Mouse (Mus musculus) kidney, postnatal 0 days (tissue): ENCODE results near the gene Anapc2. TPM values are rescaled to one million over a fixed set of nuclear protein-coding genes. Genes with fewer than 3 reads are reported as not detected.
A peak's percentile ranks its signal among the peaks of the same experiment; 100 is the strongest.

Experiments
- ATAC-seq: fragments of 200-750 bp; cut with Nextera tagmentation; replicated peaks from 2 replicates; pipeline ENCODE4 v1.8.0; 2017; ENCODE audit warnings: low read depth, moderate number of reproducible peaks, moderate TSS enrichment, moderate library complexity; ENCODE audit not compliant: low FRiP score
- DNase-seq: peaks from one replicate; pipeline ENCODE4 v3.0.0-alpha.2; 2016; ENCODE audit warnings: low spot score
- H3K27ac ChIP-seq: fragments of 300-500 bp; sonication (generic); 2 replicates; pipeline ENCODE4 v1.5.1; 2014; ENCODE audit warnings: mild to moderate bottlenecking
- H3K27me3 ChIP-seq: fragments of 300-500 bp; sonication (generic); 2 replicates; pipeline ENCODE4 v1.6.1; 2014; ENCODE audit warnings: low read length, mixed read lengths; ENCODE audit not compliant: insufficient read depth
- H3K36me3 ChIP-seq: fragments of 300-500 bp; sonication (generic); 2 replicates; pipeline ENCODE4 v1.6.1; 2014; ENCODE audit warnings: low read length, mixed read lengths; ENCODE audit not compliant: insufficient read depth
- H3K4me1 ChIP-seq: fragments of 300-500 bp; sonication (generic); replicated peaks from 2 replicates; pipeline ENCODE4 v1.6.1; 2014; ENCODE audit warnings: antibody characterized with exemption, low read length, mixed read lengths; ENCODE audit not compliant: insufficient read depth
- H3K4me2 ChIP-seq: fragments of 300-500 bp; sonication (generic); 2 replicates; pipeline ENCODE4 v1.6.1; 2014; ENCODE audit warnings: mild to moderate bottlenecking, low read length, moderate library complexity, mixed read lengths
- H3K4me3 ChIP-seq: fragments of 300-500 bp; sonication (generic); replicated peaks from 2 replicates; pipeline ENCODE4 v1.5.1; 2014; ENCODE audit warnings: low read depth, low read length
- H3K9ac ChIP-seq: fragments of 300-500 bp; sonication (generic); 2 replicates; pipeline ENCODE4 v1.6.1; 2014; ENCODE audit warnings: low read depth, low read length
- H3K9me3 ChIP-seq: fragments of 300-500 bp; sonication (generic); replicated peaks from 2 replicates; pipeline ENCODE4 v1.6.1; 2016; ENCODE audit warnings: low read length, inconsistent platforms, mixed read lengths
- CTCF ChIP-seq: IDR thresholded peaks from 2 replicates; pipeline ENCODE4 v1.5.1; 2016; ENCODE audit warnings: antibody characterized with exemption, low read depth, mild to moderate bottlenecking, moderate library complexity
- WGBS: fragments of 180-500 bp; shearing (Covaris S2); extraction: QIAGEN DNeasy Blood & Tissue Kit; methylation state at CpG from one replicate; pipeline ENCODE4 v1.1.7; 2014; 5-methylcytosine and 5-hydroxymethylcytosine counted together
- polyA plus RNA-seq: library from polyadenylated mRNA; unstranded; fragments of >200 nt; fragmentation: Nextera tagmentation; extraction: Ambion mirVana; gene quantifications from 2 replicates; pipeline ENCODE4 v1.2.1, GENCODE M21; 2015

Anapc2 gene
- polyA plus RNA-seq, 1 experiment from 2014 or later = 79.4 TPM

- H3K27ac ChIP-seq = no peak overlapping the region
- H3K9ac ChIP-seq = no peak overlapping the region
- no peaks in the 10 kb centered on the region for H3K27me3 ChIP-seq
- H3K4me3 ChIP-seq = no peak overlapping the region
- H3K4me2 ChIP-seq = no peak overlapping the region
- peak; percentile 68 for TF ChIP-seq CTCF
- no peaks in the 10 kb centered on the region for H3K36me3 ChIP-seq
- WGBS = 39% methylated on average over 7 of the region's 7 CpGs
- DNase-seq = peak; percentile 64
- H3K9me3 ChIP-seq = no peaks in the 10 kb centered on the region
- H3K4me1 ChIP-seq = peaks cover 10% of the 10 kb centered on the region; the same call in 1 of the 2 replicates
- ATAC-seq = no peak
Measured at GRCm38 (mm10) chr2:25328440-25328839, 56.2 kb downstream of the Anapc2 start.

DNA sequence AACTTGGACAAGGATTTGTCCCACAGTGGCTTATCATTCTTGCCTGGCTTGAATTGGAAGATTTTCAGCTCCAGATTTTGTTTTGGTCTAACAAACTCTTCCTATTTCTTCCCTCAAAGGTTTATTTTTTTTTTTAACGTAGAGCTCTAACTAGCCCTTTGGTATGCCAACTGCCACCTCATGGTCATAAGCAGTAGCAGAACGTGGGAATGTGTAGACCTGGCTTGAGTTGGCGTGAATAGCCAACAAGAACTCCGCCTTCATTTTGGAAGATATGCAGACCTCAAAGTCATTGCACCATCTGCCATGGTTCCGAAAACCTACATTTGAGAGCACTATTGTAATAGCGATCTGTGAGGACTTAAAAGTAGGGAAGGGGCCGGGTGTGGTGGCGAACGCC lies 59.2 kb downstream of the Anapc2 start:
- H3K9me3 ChIP-seq = no peaks in the 10 kb centered on the region
- ATAC-seq (no peak), DNase-seq (peak; percentile 15)
- H3K9ac ChIP-seq = no peak overlapping the region
- no peak overlapping the region for H3K27ac ChIP-seq
- H3K4me1 ChIP-seq = peaks cover 11% of the 10 kb centered on the region; the same call in 1 of the 2 replicates
- peak; percentile 22; the same call in 1 of the 2 replicates for TF ChIP-seq CTCF
- H3K27me3 ChIP-seq = no peaks in the 10 kb centered on the region
- WGBS = 64% methylated on average over 9 of the region's 9 CpGs
- H3K4me2 ChIP-seq = peak overlapping the region; percentile 57
- H3K4me3 ChIP-seq = peak overlapping the region; percentile 56
- H3K36me3 ChIP-seq = peaks cover 19% of the 10 kb centered on the region

DNA sequence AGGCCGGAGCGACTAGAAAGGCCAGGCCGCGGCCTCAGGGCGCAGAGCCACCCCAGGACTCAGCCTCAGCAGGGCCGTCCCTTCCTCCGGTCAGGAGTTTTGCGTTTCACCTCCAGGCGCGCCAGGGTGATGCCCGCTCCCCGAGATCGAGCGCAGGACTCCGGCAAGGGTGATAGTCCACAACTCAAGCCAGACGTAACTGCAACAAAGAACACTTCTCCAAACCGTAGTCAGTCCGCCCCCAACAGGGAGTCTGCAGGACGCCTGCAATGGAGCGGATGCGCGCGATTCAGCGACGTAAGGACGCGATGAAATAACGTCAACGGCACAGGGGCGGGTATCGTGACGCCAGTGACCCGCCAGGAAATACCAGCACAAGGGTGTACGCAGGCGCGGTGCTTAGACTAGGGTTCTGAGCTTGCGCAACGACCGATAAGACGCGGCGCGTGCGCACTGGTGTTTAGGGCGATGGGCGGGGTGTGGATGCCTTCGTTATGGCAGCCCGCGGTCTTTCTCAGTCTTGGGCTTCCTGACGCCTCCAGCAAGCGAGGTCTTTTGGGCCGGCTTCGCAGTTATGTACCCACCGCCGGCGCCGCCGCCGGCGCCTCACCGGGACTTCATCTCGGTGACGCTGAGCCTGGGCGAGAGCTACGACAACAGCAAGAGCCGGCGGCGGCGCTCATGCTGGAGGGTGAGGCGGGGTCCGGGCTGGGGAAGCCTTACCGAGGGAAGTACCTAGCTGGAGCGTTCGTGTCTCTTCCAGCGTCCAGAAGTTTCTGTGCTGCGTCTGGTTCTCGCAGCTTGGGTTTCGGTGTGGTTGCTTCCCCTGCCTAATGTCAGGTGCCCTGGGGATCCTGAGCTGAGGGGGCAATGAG lies 60.2 kb downstream of the Anapc2 start, which contains the start of gene Man1b1:
Man1b1 (plus strand) TSS at position 53 of the 875 bp plus-strand sequence.
- WGBS = under 1% methylated on average over 78 of the region's 78 CpGs
- DNase-seq = peak; percentile 99
- peak within 1 kb of the TSS; percentile 75 for H3K27ac ChIP-seq
- H3K4me1 ChIP-seq = peaks cover 11% of the 10 kb centered on the region; the same call in 1 of the 2 replicates
- H3K9me3 ChIP-seq = no peaks in the 10 kb centered on the region
- peak; percentile 52; the same call in 1 of the 2 replicates for TF ChIP-seq CTCF
- peak within 1 kb of the TSS; percentile 91 for H3K4me2 ChIP-seq
- ATAC-seq = peak; percentile 95
- H3K9ac ChIP-seq = peak within 1 kb of the TSS; percentile 78
- H3K27me3 ChIP-seq = no peaks in the 10 kb centered on the region
- H3K4me3 ChIP-seq = peak within 1 kb of the TSS; percentile 56
- H3K36me3 ChIP-seq = peaks cover 21% of the 10 kb centered on the region

DNA sequence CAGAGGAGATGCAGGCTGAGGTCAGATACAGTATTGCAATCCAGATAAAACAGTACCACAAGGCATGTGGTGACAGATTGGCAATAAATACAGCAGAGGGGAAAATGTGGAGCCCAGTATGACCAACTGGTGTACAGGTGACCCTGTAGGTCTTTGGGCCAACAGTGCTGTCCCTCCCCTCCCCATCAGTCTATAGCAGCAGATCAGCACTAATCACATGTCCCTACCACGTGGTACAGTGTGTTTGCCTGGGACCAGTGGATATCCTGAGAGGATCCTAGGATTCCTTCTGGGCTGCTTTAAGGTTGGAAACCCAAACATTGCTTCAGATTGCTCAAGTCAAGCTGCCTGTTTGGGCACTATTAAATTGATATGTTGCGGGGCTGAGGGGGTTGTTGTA lies 61.3 kb downstream of the Anapc2 start:
- TF ChIP-seq CTCF = no peak
- WGBS = 81% methylated on average over 2 of the region's 2 CpGs
- H3K4me1 ChIP-seq = peaks cover 11% of the 10 kb centered on the region; the same call in 1 of the 2 replicates
- peak overlapping the region; percentile 78 for H3K9ac ChIP-seq
- no peaks in the 10 kb centered on the region for H3K9me3 ChIP-seq
- peak overlapping the region; percentile 56 for H3K4me3 ChIP-seq
- ATAC-seq = no peak
- H3K27ac ChIP-seq = no peak overlapping the region
- peaks cover 27% of the 10 kb centered on the region for H3K36me3 ChIP-seq
- peak overlapping the region; percentile 91 for H3K4me2 ChIP-seq
- H3K27me3 ChIP-seq = no peaks in the 10 kb centered on the region
- DNase-seq = no peak

Other genes starting within 250 kb of the Anapc2 start
- 71.0 and 74.6 TPM in 2 replicates for gene Nsmf, start 218.1 kb upstream of the Anapc2 start, polyA plus RNA-seq
- gene Entpd8, start 192.2 kb upstream of the Anapc2 start, polyA plus RNA-seq = 6.2 TPM in 2 replicates
- gene Noxa1, start 177.3 kb upstream of the Anapc2 start, polyA plus RNA-seq = 0.41 and 0.43 TPM in 2 replicates
- 19.9 and 21.6 TPM in 2 replicates for gene Nrarp, start 91.7 kb upstream of the Anapc2 start, polyA plus RNA-seq
- gene Tor4a, start 75.6 kb upstream of the Anapc2 start, polyA plus RNA-seq = 10.8 and 12.0 TPM in 2 replicates
- gene Nelfb, start 61.0 kb upstream of the Anapc2 start, polyA plus RNA-seq = 74.0 and 82.3 TPM in 2 replicates
- 0.29 and 0.43 TPM in 2 replicates for gene Stpg3, start 57.8 kb upstream of the Anapc2 start, polyA plus RNA-seq
- gene Fam166a, start 53.7 kb upstream of the Anapc2 start, polyA plus RNA-seq = 0.28 and 0.62 TPM in 2 replicates
- gene Tubb4b, start 47.8 kb upstream of the Anapc2 start, polyA plus RNA-seq = 339 and 384 TPM in 2 replicates
- 1.5 and 1.6 TPM in 2 replicates for gene Slc34a3, start 38.1 kb upstream of the Anapc2 start, polyA plus RNA-seq
- 0.16 and 0.28 TPM in 2 replicates for gene Rnf224, start 35.7 kb upstream of the Anapc2 start, polyA plus RNA-seq
- 24.2 and 27.4 TPM in 2 replicates for gene Rnf208, start 30.2 kb upstream of the Anapc2 start, polyA plus RNA-seq
- gene Cysrt1, start 30.0 kb upstream of the Anapc2 start, polyA plus RNA-seq = 0.61 and 0.75 TPM in 2 replicates
- 2.7 and 3.7 TPM in 2 replicates for gene AL732309.1, start 25.6 kb upstream of the Anapc2 start, polyA plus RNA-seq
- 42.6 and 46.7 TPM in 2 replicates for gene Tmem203, start 17.0 kb upstream of the Anapc2 start, polyA plus RNA-seq
- 17.1 and 18.0 TPM in 2 replicates for gene Tprn, start 9.9 kb upstream of the Anapc2 start, polyA plus RNA-seq
- 172 TPM in 2 replicates for gene Ssna1, start within 50 bp of the Anapc2 start, polyA plus RNA-seq
- gene Tmem210, start 15.7 kb downstream of the Anapc2 start, polyA plus RNA-seq = not detected in 2 replicates
- 0.29 and 0.48 TPM in 2 replicates for gene Lrrc26, start 17.4 kb downstream of the Anapc2 start, polyA plus RNA-seq
- gene Grin1, start 46.7 kb downstream of the Anapc2 start, polyA plus RNA-seq = 0.58 and 0.66 TPM in 2 replicates
- 57.9 and 59.6 TPM in 2 replicates for gene Man1b1, start 59.9 kb downstream of the Anapc2 start, polyA plus RNA-seq
- gene Dpp7, start 83.9 kb downstream of the Anapc2 start, polyA plus RNA-seq = 28.5 and 31.5 TPM in 2 replicates
- 80.5 and 92.8 TPM in 2 replicates for gene Uap1l1, start 93.2 kb downstream of the Anapc2 start, polyA plus RNA-seq
- 17.9 and 19.3 TPM in 2 replicates for gene Sapcd2, start 99.8 kb downstream of the Anapc2 start, polyA plus RNA-seq
- gene Entpd2, start 123.4 kb downstream of the Anapc2 start, polyA plus RNA-seq = 6.9 and 7.8 TPM in 2 replicates
- gene Npdc1, start 126.9 kb downstream of the Anapc2 start, polyA plus RNA-seq = 43.9 and 49.9 TPM in 2 replicates
- gene Fut7, start 150.8 kb downstream of the Anapc2 start, polyA plus RNA-seq = 0.06 TPM in 1 of 2 replicates, not detected in the other
- 9.7 and 9.8 TPM in 2 replicates for gene Abca2, start 156.2 kb downstream of the Anapc2 start, polyA plus RNA-seq
- gene Clic3, start 184.4 kb downstream of the Anapc2 start, polyA plus RNA-seq = 7.7 and 10.3 TPM in 2 replicates
- 42.0 and 45.0 TPM in 2 replicates for gene Paxx, start 188.6 kb downstream of the Anapc2 start, polyA plus RNA-seq
- gene Ptgds, start 197.6 kb downstream of the Anapc2 start, polyA plus RNA-seq = 11.5 and 13.1 TPM in 2 replicates
- gene Lcn12, start 221.4 kb downstream of the Anapc2 start, polyA plus RNA-seq = not detected in 2 replicates
- gene Fbxw5, start 228.3 kb downstream of the Anapc2 start, polyA plus RNA-seq = 65.7 and 71.1 TPM in 2 replicates
- 7.9 and 9.6 TPM in 2 replicates for gene C8g, start 229.2 kb downstream of the Anapc2 start, polyA plus RNA-seq